Mouse (Mus musculus): ENCODE measurements around the gene Srsf9. TPM values are rescaled to one million over a fixed set of nuclear protein-coding genes. Genes with fewer than 3 reads are reported as not detected.
"Not testable (repeated sequence)": the region's sequence is repeated elsewhere in the genome, so short reads cannot be mapped to it uniquely, and the experiment has no call there.

Gene Srsf9
- polyA plus RNA-seq, 1 experiment from 2014 or later, result 59.2 TPM

- Histone ChIP-seq H3K9ac (ENCODE audit: low read depth, low read length) (no peak overlapping the region), H3K4me2 (ENCODE audit: low read depth, low read length) (no peak overlapping the region), H3K4me1 (ENCODE audit: control insufficient read depth, low read depth, low read length) (no peaks in the 10 kb centered on the region), H3K36me3 (ENCODE audit: control insufficient read depth, insufficient read depth) (no peaks in the 10 kb centered on the region), H3K4me3 (ENCODE audit: low read depth, low read length) (no peak overlapping the region), H3K9me3 (replicated peaks; ENCODE audit: control insufficient read depth, low read length) (no peaks in the 10 kb centered on the region), H3K27me3 (ENCODE audit: control insufficient read depth, insufficient read depth, low read depth, low read length) (peaks cover 9% of the 10 kb centered on the region), H3K27ac (ENCODE audit: low read length) (no peak overlapping the region)
- ATAC-seq (ENCODE audit: low read depth), result no peak
- WGBS (ENCODE audit: insufficient replicate concordance), result 53% methylated on average over 2 of the region's 2 CpGs
Measured at GRCm38 (mm10) chr5:115375436-115375835, 48.5 kb downstream of the Srsf9 start.

GRCm38 (mm10) chr5:115378882-115379281, 51.9 kb downstream of the Srsf9 start:
- not testable (repeated sequence) for ATAC-seq (ENCODE audit: low read depth); H3K27me3 ChIP-seq (ENCODE audit: control insufficient read depth, insufficient read depth, low read depth, low read length); H3K9me3 ChIP-seq (replicated peaks; ENCODE audit: control insufficient read depth, low read length); H3K4me1 ChIP-seq (ENCODE audit: control insufficient read depth, low read depth, low read length); H3K4me2 ChIP-seq (ENCODE audit: low read depth, low read length); H3K4me3 ChIP-seq (ENCODE audit: low read depth, low read length); H3K9ac ChIP-seq (ENCODE audit: low read depth, low read length); H3K36me3 ChIP-seq (ENCODE audit: control insufficient read depth, insufficient read depth); H3K27ac ChIP-seq (ENCODE audit: low read length)
- WGBS (ENCODE audit: insufficient replicate concordance), result 40% methylated on average over 2 of the region's 2 CpGs

Other genes starting within 250 kb of the Srsf9 start
- 8.1 and 8.5 TPM in 2 replicates for gene Gm10401, start 228.9 kb upstream of the Srsf9 start, polyA plus RNA-seq (2015; fragmentation: Nextera tagmentation; extraction: Ambion mirVana)
- gene Acads, start 207.8 kb upstream of the Srsf9 start, polyA plus RNA-seq (2015; fragmentation: Nextera tagmentation; extraction: Ambion mirVana), result 48.8 and 54.2 TPM in 2 replicates
- 7.7 and 8.1 TPM in 2 replicates for gene Unc119b, start 192.2 kb upstream of the Srsf9 start, polyA plus RNA-seq (2015; fragmentation: Nextera tagmentation; extraction: Ambion mirVana)
- 16.6 and 19.4 TPM in 2 replicates for gene Mlec, start 169.0 kb upstream of the Srsf9 start, polyA plus RNA-seq (2015; fragmentation: Nextera tagmentation; extraction: Ambion mirVana)
- gene Cabp1, start 132.8 kb upstream of the Srsf9 start, polyA plus RNA-seq (2015; fragmentation: Nextera tagmentation; extraction: Ambion mirVana), result 0.13 and 0.19 TPM in 2 replicates
- 68.1 and 74.8 TPM in 2 replicates for gene Pop5, start 91.3 kb upstream of the Srsf9 start, polyA plus RNA-seq (2015; fragmentation: Nextera tagmentation; extraction: Ambion mirVana)
- gene Rnf10, start 54.3 kb upstream of the Srsf9 start, polyA plus RNA-seq (2015; fragmentation: Nextera tagmentation; extraction: Ambion mirVana), result 111 and 137 TPM in 2 replicates
- 25.2 and 26.7 TPM in 2 replicates for gene Coq5, start 47.5 kb upstream of the Srsf9 start, polyA plus RNA-seq (2015; fragmentation: Nextera tagmentation; extraction: Ambion mirVana)
- gene Dynll1, start 26.2 kb upstream of the Srsf9 start, polyA plus RNA-seq (2015; fragmentation: Nextera tagmentation; extraction: Ambion mirVana), result 470 and 491 TPM in 2 replicates
- 10.1 and 13.4 TPM in 2 replicates for gene Gatc, start 14.0 kb downstream of the Srsf9 start, polyA plus RNA-seq (2015; fragmentation: Nextera tagmentation; extraction: Ambion mirVana)
- 24.5 and 26.2 TPM in 2 replicates for gene Triap1, start 14.0 kb downstream of the Srsf9 start, polyA plus RNA-seq (2015; fragmentation: Nextera tagmentation; extraction: Ambion mirVana)
- gene Cox6a1, start 21.8 kb downstream of the Srsf9 start, polyA plus RNA-seq (2015; fragmentation: Nextera tagmentation; extraction: Ambion mirVana), result 674 and 679 TPM in 2 replicates
- gene Msi1, start 102.4 kb downstream of the Srsf9 start, polyA plus RNA-seq (2015; fragmentation: Nextera tagmentation; extraction: Ambion mirVana), result 0.25 and 0.27 TPM in 2 replicates
- not detected in 2 replicates for gene Pla2g1b, start 139.1 kb downstream of the Srsf9 start, polyA plus RNA-seq (2015; fragmentation: Nextera tagmentation; extraction: Ambion mirVana)
- gene Sirt4, start 157.5 kb downstream of the Srsf9 start, polyA plus RNA-seq (2015; fragmentation: Nextera tagmentation; extraction: Ambion mirVana), result 4.6 and 6.5 TPM in 2 replicates
- 17.2 and 19.1 TPM in 2 replicates for gene Pxn, start 179.5 kb downstream of the Srsf9 start, polyA plus RNA-seq (2015; fragmentation: Nextera tagmentation; extraction: Ambion mirVana)
- gene Rplp0, start 232.3 kb downstream of the Srsf9 start, polyA plus RNA-seq (2015; fragmentation: Nextera tagmentation; extraction: Ambion mirVana), result 919 and 997 TPM in 2 replicates
- 14.1 and 14.8 TPM in 2 replicates for gene Gcn1l1, start 238.1 kb downstream of the Srsf9 start, polyA plus RNA-seq (2015; fragmentation: Nextera tagmentation; extraction: Ambion mirVana)

Data from liver, embryonic 16.5 days (tissue).